Mouse (Mus musculus) hindbrain, embryonic 16.5 days (tissue): ENCODE measurements at regions not wholly inside any gene's neighbourhood (a gene's known extent, or its start where the extent isn't known, plus 50 kb on each side); places are given as distances from the start of the nearest gene placed in this dataset.
"Not testable (repeated sequence)": the region's sequence is repeated elsewhere in the genome, so short reads cannot be mapped to it uniquely, and the experiment has no call there.

Source experiments
- ATAC-seq: fragments of 200-750 bp; cut with Nextera tagmentation; 2 replicates; pipeline ENCODE4 v1.8.0; 2017; ENCODE audit warnings: moderate TSS enrichment, moderate library complexity
- H3K27ac ChIP-seq: fragments of 300-500 bp; sonication (generic); 2 replicates; pipeline ENCODE4 v1.5.1; 2014; ENCODE audit warnings: low read depth, mild to moderate bottlenecking, control low read depth, low read length, moderate library complexity
- H3K27me3 ChIP-seq: fragments of 300-500 bp; sonication (generic); replicated peaks from 2 replicates; pipeline ENCODE4 v1.6.1; 2014; ENCODE audit warnings: low read length; ENCODE audit not compliant: control insufficient read depth, insufficient read depth
- H3K36me3 ChIP-seq: fragments of 300-500 bp; sonication (generic); 2 replicates; pipeline ENCODE4 v1.6.1; 2014; ENCODE audit warnings: mild to moderate bottlenecking, low read length, moderate library complexity, mixed read lengths; ENCODE audit not compliant: control insufficient read depth, insufficient read depth
- H3K4me1 ChIP-seq: fragments of 300-500 bp; sonication (generic); 2 replicates; pipeline ENCODE4 v1.6.1; 2014; ENCODE audit warnings: low read depth, low read length; ENCODE audit not compliant: control insufficient read depth, insufficient read depth
- H3K4me2 ChIP-seq: fragments of 300-500 bp; sonication (generic); 2 replicates; pipeline ENCODE4 v1.6.1; 2014; ENCODE audit warnings: mild to moderate bottlenecking, low read length, control low read depth, moderate library complexity
- H3K4me3 ChIP-seq: fragments of 300-500 bp; sonication (generic); 2 replicates; pipeline ENCODE4 v1.5.1; 2014; ENCODE audit warnings: mild to moderate bottlenecking, low read length, control low read depth, moderate library complexity
- H3K9ac ChIP-seq: fragments of 300-500 bp; sonication (generic); 2 replicates; pipeline ENCODE4 v1.6.1; 2014; ENCODE audit warnings: low read depth, mild to moderate bottlenecking, control low read depth, low read length, moderate library complexity
- H3K9me3 ChIP-seq: fragments of 300-500 bp; sonication (generic); 2 replicates; pipeline ENCODE4 v1.6.1; 2014; ENCODE audit warnings: mild to moderate bottlenecking, low read length, moderate library complexity; ENCODE audit not compliant: control insufficient read depth
- WGBS: fragments of 180-500 bp; shearing (Covaris S2); extraction: QIAGEN DNeasy Blood & Tissue Kit; methylation state at CpG from one replicate; pipeline ENCODE4 v1.1.7; 2014; 5-methylcytosine and 5-hydroxymethylcytosine counted together

- Histone ChIP-seq H3K4me1 (peaks cover 8% of the 10 kb centered on the region; the same call in 1 of the 2 replicates), H3K9me3 (no peaks in the 10 kb centered on the region), H3K27ac (no peak overlapping the region), H3K27me3 (no peaks in the 10 kb centered on the region), H3K9ac (peak overlapping the region; percentile 1), H3K36me3 (no peaks in the 10 kb centered on the region), H3K4me2 (no peak overlapping the region), H3K4me3 (no peak overlapping the region)
- 37% methylated on average over 3 of the region's 3 CpGs for WGBS
- no peak for ATAC-seq
These were observed 83.7 kb upstream of the Cep85l start for GRCm38 (mm10) chr10:53463471-53463870.

GRCm38 (mm10) chr10:53462449-53463308 lies 82.9 kb upstream of the Cep85l start:
- ATAC-seq: peak; percentile 88
- Histone ChIP-seq H3K9me3 (no peaks in the 10 kb centered on the region), H3K27me3 (no peaks in the 10 kb centered on the region), H3K9ac (peak overlapping the region; percentile 0), H3K4me3 (0 out of 2 replicates have a peak overlapping the region, but pooled peaks have one; percentile 3), H3K4me2 (peak overlapping the region; percentile 44), H3K4me1 (peaks cover 8% of the 10 kb centered on the region; the same call in 1 of the 2 replicates), H3K27ac (no peak overlapping the region), H3K36me3 (no peaks in the 10 kb centered on the region)
- WGBS: 17% methylated on average over 15 of the region's 15 CpGs

DNA sequence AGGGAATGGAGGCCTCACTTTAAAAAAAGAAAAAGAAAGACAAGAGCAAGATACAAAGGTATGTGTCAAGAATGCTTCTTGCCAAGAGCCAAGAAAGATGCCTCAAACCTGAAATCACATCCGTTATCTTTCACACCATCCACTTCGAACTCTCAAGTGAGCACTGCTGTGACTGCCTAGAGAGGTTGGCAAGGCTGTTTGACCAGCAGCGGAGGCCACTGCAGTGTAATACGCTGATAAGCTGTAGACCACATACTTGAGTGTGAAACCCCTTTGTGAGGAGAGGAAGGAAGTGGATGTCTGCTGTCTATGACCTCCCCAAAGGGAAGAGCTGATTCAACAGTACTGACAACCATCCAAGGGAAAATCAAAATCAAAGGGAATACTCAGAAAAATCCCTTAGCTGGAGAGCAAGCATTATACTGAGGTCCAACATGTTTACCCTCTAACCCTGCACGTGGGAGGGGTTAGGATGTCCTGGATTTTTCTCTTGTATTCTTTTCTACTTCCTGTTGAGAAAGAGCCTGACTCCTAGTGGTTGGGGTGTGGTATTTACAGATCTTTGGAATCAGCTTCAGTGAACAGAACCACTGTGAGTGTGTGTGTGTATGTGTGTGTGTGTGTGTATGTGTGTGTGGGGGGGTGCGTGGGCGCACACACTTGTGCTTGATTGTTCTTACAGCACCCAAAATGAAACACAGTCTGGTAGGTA lies 81.5 kb upstream of the Cep85l start:
- Histone ChIP-seq H3K27ac (no peak overlapping the region), H3K36me3 (no peaks in the 10 kb centered on the region), H3K4me2 (no peak overlapping the region), H3K27me3 (no peaks in the 10 kb centered on the region), H3K9me3 (no peaks in the 10 kb centered on the region), H3K4me1 (peaks cover 8% of the 10 kb centered on the region; the same call in 1 of the 2 replicates), H3K4me3 (no peak overlapping the region), H3K9ac (no peak overlapping the region)
- 84% methylated on average over 7 of the region's 7 CpGs for WGBS
- no peak for ATAC-seq

DNA sequence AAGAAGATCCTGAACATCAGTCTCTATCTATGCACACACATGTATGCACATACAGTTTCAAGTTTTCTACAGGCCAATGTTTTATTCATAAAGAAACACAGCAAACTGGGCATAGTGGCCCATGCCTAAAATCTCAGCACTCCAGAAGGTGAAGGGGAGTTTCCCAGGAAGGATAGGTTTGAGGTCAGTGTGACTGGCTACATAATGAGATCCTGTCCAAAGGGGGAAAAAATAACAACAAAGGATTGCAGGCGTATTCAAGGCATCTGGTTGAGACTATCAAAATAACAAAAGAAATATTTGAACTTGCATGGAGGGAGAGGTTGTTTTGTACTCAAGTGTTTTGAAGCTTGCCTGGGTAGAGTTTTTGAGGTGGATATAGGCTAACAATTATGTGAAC lies 80.0 kb upstream of the Cep85l start:
- not testable (repeated sequence) for H3K9me3 ChIP-seq, H3K9ac ChIP-seq, H3K27me3 ChIP-seq, H3K4me3 ChIP-seq, H3K4me1 ChIP-seq, H3K27ac ChIP-seq, H3K36me3 ChIP-seq, ATAC-seq, H3K4me2 ChIP-seq
- WGBS: 58% methylated on average over 1 of the region's 1 CpGs

GRCm38 (mm10) chr10:53456027-53456713 lies 76.4 kb upstream of the Cep85l start:
- no peaks in the 10 kb centered on the region for H3K4me1 ChIP-seq
- H3K9ac ChIP-seq: no peak overlapping the region
- no peak for ATAC-seq
- H3K36me3 ChIP-seq: no peaks in the 10 kb centered on the region
- no peak overlapping the region for H3K27ac ChIP-seq
- H3K4me2 ChIP-seq: no peak overlapping the region
- no peak overlapping the region for H3K4me3 ChIP-seq
- no peaks in the 10 kb centered on the region for H3K9me3 ChIP-seq
- 64% methylated on average over 4 of the region's 4 CpGs for WGBS
- H3K27me3 ChIP-seq: no peaks in the 10 kb centered on the region

- H3K27me3 ChIP-seq: no peaks in the 10 kb centered on the region
- no peak overlapping the region for H3K27ac ChIP-seq
- no peak overlapping the region for H3K4me2 ChIP-seq
- H3K36me3 ChIP-seq: no peaks in the 10 kb centered on the region
- no peak overlapping the region for H3K4me3 ChIP-seq
- H3K9ac ChIP-seq: no peak overlapping the region
- no peaks in the 10 kb centered on the region for H3K9me3 ChIP-seq
- peak; percentile 67; the same call in 1 of the 2 replicates for ATAC-seq
- 51% methylated on average over 3 of the region's 3 CpGs for WGBS
- no peaks in the 10 kb centered on the region for H3K4me1 ChIP-seq
These were observed 65.0 kb upstream of the Cep85l start for GRCm38 (mm10) chr10:53444789-53445188.

DNA sequence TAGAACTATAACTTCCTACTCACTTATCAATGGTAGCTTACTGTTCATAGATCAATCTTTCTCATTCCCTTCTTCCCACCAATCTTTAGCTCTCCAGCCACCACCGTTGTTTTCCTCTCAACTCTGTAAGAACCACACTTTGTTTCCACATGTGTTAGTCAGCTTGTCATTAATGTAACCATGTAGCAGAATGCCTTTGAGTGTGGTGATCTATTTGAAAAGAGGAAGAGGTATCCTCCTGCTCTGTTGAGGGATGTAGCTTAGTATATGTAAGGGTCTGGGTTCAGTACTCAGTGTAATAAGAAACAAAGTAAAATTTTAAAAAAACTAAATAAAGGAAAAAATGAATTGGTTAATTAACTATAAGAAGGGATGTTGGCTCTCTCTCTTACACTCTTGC lies 63.7 kb upstream of the Cep85l start:
- Histone ChIP-seq H3K9ac (no peak overlapping the region), H3K4me1 (no peaks in the 10 kb centered on the region), H3K36me3 (no peaks in the 10 kb centered on the region), H3K27ac (no peak overlapping the region), H3K4me3 (no peak overlapping the region), H3K27me3 (no peaks in the 10 kb centered on the region), H3K9me3 (no peaks in the 10 kb centered on the region), H3K4me2 (no peak overlapping the region)
- no peak for ATAC-seq
- WGBS: 94% methylated on average over 1 of the region's 1 CpGs

DNA sequence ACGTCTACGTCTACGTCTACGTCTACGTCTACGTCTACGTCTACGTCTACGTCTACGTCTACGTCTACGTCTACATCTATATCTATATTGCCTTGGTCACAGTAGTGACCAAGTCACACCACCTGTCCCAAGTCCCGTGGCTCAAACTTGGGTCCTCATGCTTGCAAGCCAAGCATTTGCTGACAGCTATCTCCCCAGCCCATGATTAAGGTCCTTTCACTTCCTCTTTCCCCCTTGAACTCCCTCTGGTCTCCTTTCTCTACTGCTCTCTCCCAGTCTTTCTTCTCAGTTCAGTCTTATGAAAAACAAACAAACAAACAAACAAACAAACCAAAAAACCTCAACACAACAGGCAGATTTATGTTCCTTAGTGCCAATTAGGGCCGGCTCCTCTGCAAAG lies 63.2 kb upstream of the Cep85l start:
- Histone ChIP-seq H3K4me2 (no peak overlapping the region), H3K4me3 (no peak overlapping the region), H3K9me3 (no peaks in the 10 kb centered on the region), H3K36me3 (no peaks in the 10 kb centered on the region), H3K27me3 (no peaks in the 10 kb centered on the region), H3K9ac (no peak overlapping the region), H3K27ac (no peak overlapping the region), H3K4me1 (no peaks in the 10 kb centered on the region)
- no peak for ATAC-seq
- 96% methylated on average over 14 of the region's 14 CpGs for WGBS

DNA sequence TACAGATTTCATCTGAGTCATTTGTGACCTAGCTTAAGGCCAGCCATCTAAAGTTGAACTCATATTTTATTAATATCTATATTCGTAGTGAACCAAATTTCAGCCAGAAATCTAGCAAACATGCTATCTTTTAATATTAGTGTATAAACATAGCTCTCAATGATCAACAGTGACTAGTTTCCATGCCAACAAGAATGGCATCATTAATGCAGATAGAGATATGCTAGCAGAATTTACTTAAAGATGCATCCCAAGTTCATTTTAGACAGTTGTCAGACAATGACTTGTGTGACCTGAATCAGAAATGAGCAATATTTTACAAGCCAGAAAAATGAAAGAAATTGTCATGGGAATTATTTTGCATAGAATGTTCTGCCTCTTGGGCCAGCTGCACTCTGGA lies 60.5 kb upstream of the Cep85l start:
- no peaks in the 10 kb centered on the region for H3K9me3 ChIP-seq
- ATAC-seq: no peak
- 74% methylated on average over 1 of the region's 1 CpGs for WGBS
- H3K36me3 ChIP-seq: no peaks in the 10 kb centered on the region
- H3K4me1 ChIP-seq: peaks cover 2% of the 10 kb centered on the region
- no peaks in the 10 kb centered on the region for H3K27me3 ChIP-seq
- no peak overlapping the region for H3K4me2 ChIP-seq
- H3K4me3 ChIP-seq: no peak overlapping the region
- no peak overlapping the region for H3K9ac ChIP-seq
- no peak overlapping the region for H3K27ac ChIP-seq
